Mouse (Mus musculus) CD8-positive naive resting alpha-beta T cell, adult 2 months (primary cell): ENCODE data around the gene Pidd1.
"Not testable (repeated sequence)": the region's sequence is repeated elsewhere in the genome, so short reads cannot be mapped to it uniquely, and the experiment has no call there.

Experiments
- DNase-seq, 2 experiments: peaks; one replicate each; pipeline ENCODE4 v3.0.0; 2022; ENCODE audit warnings: low read depth in 2 of 2, low spot score in 2 of 2

Pidd1 gene

GRCm38 (mm10) chr7:141417731-141418681 is 25.8 kb downstream of the Pidd1 start:
- DNase-seq = no peak

- DNase-seq = no peak
Measured at GRCm38 (mm10) chr7:141416144-141416841, 27.5 kb downstream of the Pidd1 start.

- DNase-seq = peak; percentile 99
Measured at GRCm38 (mm10) chr7:141413809-141414584, 29.8 kb downstream of the Pidd1 start, which contains the start of gene Gatd1. Gene Gatd1, minus strand, starts transcription at chr7:141414136.

- no peak for DNase-seq
Measured at GRCm38 (mm10) chr7:141413331-141413730, 30.5 kb downstream of the Pidd1 start.

- no peak for DNase-seq
Measured at GRCm38 (mm10) chr7:141411667-141412066, 32.2 kb downstream of the Pidd1 start.

- no peak for DNase-seq
Measured at GRCm38 (mm10) chr7:141410631-141411030, 33.2 kb downstream of the Pidd1 start.

GRCm38 (mm10) chr7:141408833-141409232 is 35.0 kb downstream of the Pidd1 start:
- DNase-seq = peak; percentile 71 to 80

- DNase-seq = not testable (repeated sequence)
Measured at GRCm38 (mm10) chr7:141407670-141408069, 36.2 kb downstream of the Pidd1 start.

GRCm38 (mm10) chr7:141405466-141405865 is 38.4 kb downstream of the Pidd1 start:
- no peak for DNase-seq

- DNase-seq = peak; percentile 37 to 39
Measured at GRCm38 (mm10) chr7:141403305-141403704, 40.5 kb downstream of the Pidd1 start.

- no peak for DNase-seq
Measured at GRCm38 (mm10) chr7:141395348-141395747, 48.5 kb downstream of the Pidd1 start.

GRCm38 (mm10) chr7:141394771-141395170 is 49.1 kb downstream of the Pidd1 start:
- peak; percentile 80 to 81 for DNase-seq

GRCm38 (mm10) chr7:141394158-141394557 is 49.7 kb downstream of the Pidd1 start:
- no peak for DNase-seq

GRCm38 (mm10) chr7:141392552-141393222 is 51.1 kb downstream of the Pidd1 start:
- DNase-seq = no peak

GRCm38 (mm10) chr7:141391625-141392551 is 51.9 kb downstream of the Pidd1 start, which contains the start of gene Taldo1:
Gene Taldo1, plus strand, starts transcription at chr7:141392199.
- peak; percentile 88 to 94 for DNase-seq

GRCm38 (mm10) chr7:141390326-141391259 is 53.2 kb downstream of the Pidd1 start:
- DNase-seq = no peak

GRCm38 (mm10) chr7:141388487-141389109 is 55.2 kb downstream of the Pidd1 start:
- no peak for DNase-seq
